Mouse (Mus musculus): Measurements from ENCODE around the gene Ifna1. TPM values are rescaled to one million over a fixed set of nuclear protein-coding genes. Genes with fewer than 3 reads are reported as not detected.

Gene Ifna1
- total RNA-seq, 2 experiments from 2014 or later = not detected

- no peak for DNase-seq
These were observed 25.7 kb downstream of the Ifna1 start for GRCm38 (mm10) chr4:88875435-88876095.

GRCm38 (mm10) chr4:88876520-88876919 is 26.6 kb downstream of the Ifna1 start:
- no peak for DNase-seq

DNA sequence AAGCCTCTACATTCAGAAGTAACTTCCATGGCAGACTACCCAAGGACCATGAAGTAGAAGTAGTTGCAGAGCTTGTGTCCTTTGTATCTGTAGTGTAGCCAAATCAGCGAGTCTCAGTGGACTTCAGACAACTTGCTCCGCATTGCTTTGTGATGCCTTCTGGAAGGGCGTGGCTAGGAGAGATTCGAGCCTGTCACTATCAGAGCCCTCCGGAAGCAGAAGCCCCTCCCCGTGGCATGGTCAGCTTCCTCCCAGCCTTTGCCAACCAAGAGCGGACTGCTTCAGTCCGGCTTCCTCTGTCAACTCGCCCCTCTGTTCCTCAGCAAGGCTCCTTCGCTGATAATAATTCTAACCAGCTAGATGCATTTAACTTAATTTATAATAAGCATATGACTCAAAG is 28.4 kb downstream of the Ifna1 start:
- DNase-seq = no peak

GRCm38 (mm10) chr4:88878772-88879171 is 28.9 kb downstream of the Ifna1 start:
- no peak for DNase-seq

DNA sequence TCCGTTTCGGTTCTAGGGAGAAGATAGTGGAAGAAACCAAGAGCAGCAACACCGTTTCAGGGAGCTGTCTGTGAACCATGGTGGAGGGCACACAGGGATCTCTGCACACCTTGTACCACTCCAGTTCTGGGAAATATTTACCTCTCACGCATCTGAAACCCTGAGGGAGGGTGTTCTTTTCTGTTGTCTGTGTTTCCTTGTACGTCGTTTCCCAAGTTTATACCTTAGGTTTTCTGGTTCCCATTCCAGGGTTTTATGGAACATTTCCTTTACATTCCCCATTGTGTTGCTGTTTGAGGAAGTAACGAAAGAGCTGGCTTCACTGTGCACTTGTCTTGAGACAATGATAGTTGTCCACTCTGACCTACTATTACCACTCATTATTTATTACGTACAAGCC is 30.2 kb downstream of the Ifna1 start, which contains the start of gene Ifne:
Gene Ifne (minus strand): TSS at position 101 of the 400 bp plus-strand sequence.
- DNase-seq = no peak

DNA sequence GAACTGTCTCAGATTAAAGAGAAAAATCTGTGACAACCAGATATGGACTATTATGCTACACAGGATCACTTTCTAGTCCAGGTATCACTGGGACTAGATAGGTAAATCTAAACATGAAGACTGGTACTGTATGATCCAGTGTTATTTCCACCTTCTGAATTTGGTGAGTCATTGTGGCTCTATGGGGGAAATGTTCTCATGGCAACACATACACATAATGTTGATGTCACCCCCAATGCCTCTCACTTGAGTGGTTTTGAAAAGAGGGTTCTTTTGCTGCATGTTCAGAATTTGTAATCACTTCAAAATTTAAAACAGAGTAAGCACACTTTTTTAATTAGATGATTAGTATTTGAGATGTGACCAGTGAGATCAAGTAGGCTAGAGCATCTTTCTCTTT is 38.3 kb downstream of the Ifna1 start:
- DNase-seq = no peak

DNA sequence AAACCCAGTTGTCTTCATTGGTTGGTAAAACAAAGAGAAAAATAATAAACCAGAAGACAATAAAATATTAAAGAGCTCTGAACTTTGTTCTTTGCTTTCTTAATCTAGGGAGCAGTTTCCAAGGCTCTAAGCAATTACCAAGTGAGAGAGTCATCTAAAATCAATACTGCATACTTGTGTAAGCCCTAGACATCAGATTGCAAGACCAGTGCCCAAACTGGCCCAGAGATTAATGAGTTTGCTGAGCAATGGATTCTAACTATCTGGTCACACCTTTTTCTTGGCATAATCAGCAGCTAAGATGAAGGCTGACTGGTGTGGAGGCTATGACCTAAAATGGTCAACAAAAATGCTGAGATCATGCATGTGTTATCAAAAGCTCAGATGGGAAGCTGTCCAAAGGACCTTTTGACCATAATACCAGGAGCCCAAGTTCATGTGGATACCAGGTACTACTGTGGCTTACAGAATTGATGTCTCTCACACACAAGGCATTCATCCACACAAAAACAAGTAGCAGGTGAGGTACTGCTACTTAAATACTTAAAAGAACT is 43.4 kb downstream of the Ifna1 start:
- no peak for DNase-seq

Other genes with a start within 250 kb of the Ifna1 start
- gene Ifna12, start 246.7 kb upstream of the Ifna1 start, total RNA-seq (2021) = not detected
- gene C87499, start 215.7 kb upstream of the Ifna1 start, total RNA-seq (2021) = not detected
- not detected for gene Ifna13, start 205.6 kb upstream of the Ifna1 start, total RNA-seq (2021)
- not detected for gene Ifna16, start 173.2 kb upstream of the Ifna1 start, total RNA-seq (2021)
- not detected for gene Ifna2, start 166.2 kb upstream of the Ifna1 start, total RNA-seq (2021)
- not detected for gene Ifnab, start 158.7 kb upstream of the Ifna1 start, total RNA-seq (2021)
- gene Gm26566, start 128.3 kb upstream of the Ifna1 start, total RNA-seq (2021) = 1 to 10 TPM in 1 of 2 experiments, under 1 TPM in 1; 0.90 to 1.5 TPM
- gene Klhl9, start 127.6 kb upstream of the Ifna1 start, total RNA-seq (2021) = 100 to 1,000 TPM; 105 to 112 TPM
- gene Gm13271, start 95.2 kb upstream of the Ifna1 start, total RNA-seq (2021) = not detected
- not detected for gene Gm13283, start 90.0 kb upstream of the Ifna1 start, total RNA-seq (2021)
- not detected for gene Gm13290, start 76.3 kb upstream of the Ifna1 start, total RNA-seq (2021)
- gene Gm13289, start 73.2 kb upstream of the Ifna1 start, total RNA-seq (2021) = not detected
- not detected for gene Gm13272, start 70.2 kb upstream of the Ifna1 start, total RNA-seq (2021)
- not detected for gene Ifnz, start 68.0 kb upstream of the Ifna1 start, total RNA-seq (2021)
- gene Gm13276, start 64.4 kb upstream of the Ifna1 start, total RNA-seq (2021) = not detected
- gene Gm13277, start 61.5 kb upstream of the Ifna1 start, total RNA-seq (2021) = not detected
- gene Gm13278, start 58.5 kb upstream of the Ifna1 start, total RNA-seq (2021) = not detected
- gene Gm13275, start 55.6 kb upstream of the Ifna1 start, total RNA-seq (2021) = not detected
- not detected for gene Gm13279, start 52.7 kb upstream of the Ifna1 start, total RNA-seq (2021)
- not detected for gene Gm13285, start 50.4 kb upstream of the Ifna1 start, total RNA-seq (2021)
- not detected for gene Gm13287, start 46.8 kb upstream of the Ifna1 start, total RNA-seq (2021)
- gene Gm13288, start 44.6 kb upstream of the Ifna1 start, total RNA-seq (2021) = not detected
- gene Ifna7, start 33.9 kb upstream of the Ifna1 start, total RNA-seq (2021) = not detected
- gene Ifna11, start 30.1 kb upstream of the Ifna1 start, total RNA-seq (2021) = not detected
- gene Ifna6, start 22.7 kb upstream of the Ifna1 start, total RNA-seq (2021) = not detected
- gene Ifna5, start 14.6 kb upstream of the Ifna1 start, total RNA-seq (2021) = not detected
- not detected for gene Ifna4, start 8.2 kb upstream of the Ifna1 start, total RNA-seq (2021)
- not detected for gene Ifne, start 30.1 kb downstream of the Ifna1 start, total RNA-seq (2021)

All from layer of hippocampus, postnatal 36 days (tissue).